Mouse (Mus musculus): ENCODE measurements at regions not wholly inside any gene's neighbourhood (a gene's known extent, or its start where the extent isn't known, plus 50 kb on each side); places are given as distances from the start of the nearest gene placed in this dataset.

GRCm38 (mm10) chr12:25189174-25189761, 92.3 kb upstream of the Id2 start:
- TF ChIP-seq CTCF (conservative IDR thresholded peaks at IDR 0.05; ENCODE audit: low read length) (no peak), POU5F1 (IDR thresholded peaks at IDR 0.05; ENCODE audit: borderline replicate concordance, low read length) (no peak), NANOG (IDR thresholded peaks at IDR 0.05; ENCODE audit: borderline replicate concordance, low read length) (no peak)
